Mouse (Mus musculus): ENCODE data around the gene Naa60.

Gene Naa60

DNA sequence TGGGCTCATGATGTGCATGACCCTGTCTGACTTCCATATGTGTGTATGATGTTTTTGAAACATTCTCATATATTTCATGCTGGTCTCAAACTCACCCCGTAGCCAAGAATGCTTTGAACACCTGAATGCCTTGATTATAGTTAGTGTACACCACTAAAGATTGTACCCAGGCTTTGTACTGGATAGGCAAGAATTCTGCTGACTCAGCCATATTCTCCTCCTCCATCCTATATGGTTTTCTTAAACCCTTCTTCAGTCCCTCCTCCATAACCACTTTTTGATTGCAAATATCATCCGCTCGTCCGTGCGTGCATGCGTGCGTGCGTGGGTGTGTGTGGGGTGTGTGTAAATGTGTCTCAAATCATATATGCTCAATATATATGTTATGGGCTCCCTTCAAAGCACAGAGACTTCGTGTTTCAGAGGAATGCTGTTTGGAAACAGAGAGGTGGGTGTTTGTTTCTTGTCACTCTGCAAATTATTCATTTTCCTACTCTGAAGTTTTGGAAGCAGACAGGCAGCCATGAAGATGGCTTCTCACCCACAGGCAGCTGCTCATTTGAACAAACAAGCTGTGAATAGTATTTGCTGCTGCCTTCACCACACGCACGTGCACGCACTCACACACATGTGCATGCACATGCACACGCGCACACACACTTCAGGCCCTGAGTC lies 19.6 kb downstream of the Naa60 start:
- no peak for DNase-seq

DNA sequence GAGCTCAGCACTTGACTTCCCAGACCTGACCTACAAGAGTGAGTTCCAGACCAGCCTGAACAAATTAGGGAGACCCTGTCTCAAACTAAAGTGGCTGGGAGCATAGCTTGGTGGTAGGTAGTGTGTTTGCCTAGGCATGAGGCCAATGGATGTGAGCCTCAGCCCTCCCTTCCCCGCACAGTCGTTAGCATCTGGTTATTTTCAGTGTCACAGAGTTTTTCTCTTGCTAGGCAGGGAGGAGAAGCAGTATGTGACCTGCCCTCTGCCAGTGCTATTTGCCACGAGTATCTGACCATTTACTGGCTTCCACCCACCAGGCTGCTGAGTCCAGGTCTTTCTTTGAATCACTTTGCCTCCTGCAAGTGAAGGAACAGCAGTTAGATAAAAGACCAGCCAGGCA lies 21.6 kb downstream of the Naa60 start:
- DNase-seq, result no peak

DNA sequence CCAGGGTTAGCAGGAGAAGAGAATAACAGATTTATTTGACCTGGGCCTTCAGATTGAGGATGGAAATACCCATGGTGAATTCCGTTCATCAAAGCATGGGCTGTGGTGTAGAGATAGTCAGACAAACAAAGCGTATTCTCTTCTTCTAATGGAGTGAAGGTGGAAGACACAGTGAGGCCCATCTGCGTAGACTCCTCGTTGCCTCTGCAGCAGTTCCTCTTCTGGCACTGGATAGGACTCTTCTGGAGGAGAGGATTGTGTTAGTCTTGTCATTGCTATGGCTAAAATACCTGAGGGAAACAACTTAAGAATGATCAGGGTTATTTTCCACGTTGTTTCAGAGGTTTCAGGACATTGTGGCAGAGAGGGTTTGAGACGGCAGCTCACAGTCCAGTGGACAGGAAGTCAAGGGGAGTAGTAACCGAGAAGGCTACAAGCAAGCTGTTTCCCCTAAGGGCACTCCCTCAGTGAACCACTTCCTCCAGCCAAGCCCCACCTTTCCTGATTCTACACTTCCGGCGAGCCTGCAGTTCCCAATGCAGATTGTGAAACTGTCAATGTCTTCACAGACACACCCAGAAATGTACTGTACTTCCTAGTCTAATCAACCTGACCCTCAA lies 23.1 kb downstream of the Naa60 start:
- DNase-seq, result peak; percentile 16 to 32

DNA sequence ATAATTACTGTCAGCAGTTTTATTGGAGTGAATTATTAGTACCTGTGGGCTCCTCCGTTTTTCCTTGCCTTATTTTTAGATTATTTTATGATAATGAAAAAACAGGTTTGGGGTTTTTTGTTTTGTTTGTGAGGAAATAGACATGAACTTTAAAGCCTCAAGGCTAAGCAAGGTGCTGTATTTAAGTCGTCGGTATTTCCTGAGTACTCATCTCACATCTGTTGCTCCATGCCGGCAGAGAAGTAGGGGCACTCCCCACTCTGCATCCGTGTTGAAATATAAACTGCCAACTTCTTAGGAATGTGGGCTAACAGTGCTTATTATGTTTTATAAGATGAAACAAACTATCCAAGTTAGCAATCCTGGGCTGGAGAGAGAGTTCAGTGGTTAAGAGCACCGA lies 23.9 kb downstream of the Naa60 start:
- DNase-seq, result no peak

DNA sequence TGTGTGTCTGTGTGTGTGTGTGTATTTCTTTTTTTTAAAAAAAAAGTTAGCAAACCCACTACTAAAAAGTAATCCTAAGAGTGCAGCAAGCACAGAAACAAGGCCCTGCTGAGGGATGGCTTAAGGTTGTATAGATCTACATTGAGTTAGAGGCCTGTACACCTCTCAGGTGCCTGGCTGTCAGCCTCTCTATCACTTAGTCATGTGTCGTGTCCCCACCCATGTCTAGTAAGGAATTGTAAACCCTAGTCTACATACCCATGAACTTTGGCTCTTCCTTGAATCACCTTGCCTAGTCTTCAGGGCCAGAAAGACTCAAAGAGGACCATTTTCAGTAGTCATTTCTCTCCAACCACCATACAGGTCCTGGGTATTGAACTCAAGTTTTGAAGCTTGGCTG lies 24.4 kb downstream of the Naa60 start:
- no peak for DNase-seq

DNA sequence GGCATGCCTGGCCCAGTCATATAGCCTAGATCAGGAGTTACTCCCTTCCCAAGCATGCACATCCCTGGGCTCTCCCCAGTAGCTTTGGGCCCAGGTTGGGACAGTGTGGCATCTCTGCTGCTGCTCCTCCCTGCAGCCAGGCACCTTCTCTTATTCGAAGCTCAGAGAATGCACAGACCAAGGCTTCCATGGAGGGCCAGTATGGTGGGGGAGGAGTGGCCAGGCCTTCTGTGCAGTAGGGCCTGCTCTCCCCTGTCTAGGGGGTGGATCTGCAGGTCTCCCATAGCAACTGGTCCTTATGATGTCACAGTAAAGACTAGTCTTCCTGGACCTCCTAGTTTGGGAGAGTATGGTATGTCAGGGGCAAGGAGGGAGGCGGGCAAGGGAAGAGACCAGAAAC lies 35.3 kb downstream of the Naa60 start:
- no peak for DNase-seq

DNA sequence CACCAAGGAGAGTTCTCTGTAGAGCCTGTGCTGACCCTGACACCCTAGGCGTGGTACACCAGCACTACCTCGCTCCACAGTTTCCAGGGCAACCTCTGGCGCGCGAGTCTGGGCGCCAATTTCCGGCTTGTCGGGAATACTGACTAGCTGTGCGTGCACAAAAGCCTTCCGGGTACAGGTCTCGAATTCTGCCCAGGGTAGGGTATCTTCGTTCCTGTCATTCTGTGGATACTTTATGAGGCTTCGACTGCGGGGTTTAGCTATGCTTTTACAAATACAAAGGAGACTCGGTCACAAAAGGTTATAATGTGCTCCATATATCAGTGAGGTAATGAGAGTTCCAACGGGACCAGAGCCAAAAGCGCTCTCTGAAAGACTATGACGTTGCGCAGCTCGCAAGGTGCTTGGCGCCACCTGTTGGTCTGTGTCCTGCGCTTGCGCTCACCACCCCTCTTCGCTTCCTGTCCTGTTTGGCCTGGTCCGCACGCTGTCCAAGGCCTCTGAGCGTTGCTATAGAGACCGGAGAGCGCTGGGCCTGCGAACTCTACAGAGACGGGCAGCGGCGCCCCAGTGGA lies 36.4 kb downstream of the Naa60 start, which contains the start of the genes 1700037C18Rik and Cluap1:
Gene 1700037C18Rik (minus strand): TSS at position 153 of the 575 bp plus-strand sequence.
Gene Cluap1 (plus strand): TSS at position 265 of the 575 bp plus-strand sequence.
- peak; percentile 96 for DNase-seq

DNA sequence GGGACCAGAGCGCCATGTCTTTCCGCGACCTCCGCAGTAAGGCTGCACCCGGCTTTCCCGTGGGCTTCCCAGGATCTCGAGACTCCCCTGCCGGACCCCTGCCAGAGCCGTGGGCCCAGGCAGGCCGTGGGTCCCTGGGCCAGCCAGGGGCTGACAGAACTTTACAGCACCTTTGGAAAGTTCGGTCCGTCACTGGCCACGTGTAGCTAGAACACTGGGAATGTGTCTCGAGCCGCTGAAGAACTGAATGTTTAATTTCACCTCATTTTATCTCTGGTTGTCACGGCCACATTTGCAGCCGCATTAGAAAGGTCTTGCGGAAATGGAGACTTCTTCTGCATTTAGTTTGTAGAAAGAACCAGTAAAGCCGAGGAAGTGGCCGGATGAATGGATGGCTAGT lies 36.9 kb downstream of the Naa60 start:
- no peak for DNase-seq

DNA sequence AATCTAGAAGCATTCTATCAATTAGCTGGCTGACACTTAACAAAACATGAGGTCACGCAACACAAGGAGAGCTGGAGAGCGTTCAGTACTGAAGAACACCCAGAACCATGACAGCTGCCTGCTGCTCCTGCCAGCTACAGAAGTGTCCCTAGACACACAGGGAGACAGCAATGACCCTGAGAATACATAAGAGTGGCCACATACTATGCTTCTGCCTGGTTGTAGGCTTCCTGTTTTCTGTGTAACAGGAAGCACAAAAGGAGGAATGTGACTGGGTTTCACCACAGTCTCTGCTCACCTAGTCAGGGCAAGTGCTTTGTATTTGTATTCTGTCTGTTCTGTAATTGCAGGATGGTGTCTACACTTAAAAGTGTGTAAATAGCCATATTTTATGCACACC lies 48.6 kb downstream of the Naa60 start:
- no peak for DNase-seq

GRCm38 (mm10) chr16:3923515-3923914 lies 51.3 kb downstream of the Naa60 start:
- no peak for DNase-seq

- no peak for DNase-seq
Observed at GRCm38 (mm10) chr16:3923966-3924365, 51.8 kb downstream of the Naa60 start.

GRCm38 (mm10) chr16:3928582-3928981 lies 56.4 kb downstream of the Naa60 start:
- DNase-seq, result no peak

- no peak for DNase-seq
Observed at GRCm38 (mm10) chr16:3929151-3929550, 57.0 kb downstream of the Naa60 start.

GRCm38 (mm10) chr16:3933536-3933935 lies 61.4 kb downstream of the Naa60 start:
- DNase-seq, result no peak

- peak; percentile 19 to 75 for DNase-seq
Observed at GRCm38 (mm10) chr16:3934091-3934490, 61.9 kb downstream of the Naa60 start.

GRCm38 (mm10) chr16:3934701-3935100 lies 62.5 kb downstream of the Naa60 start:
- DNase-seq, result no peak

- DNase-seq, result no peak
Observed at GRCm38 (mm10) chr16:3951141-3951540, 79.0 kb downstream of the Naa60 start.
